Mouse (Mus musculus) mouse trophoblast stem cell (cell line): ENCODE results near the gene Chsy1.

ENCODE experiments used
- in situ Hi-C, 2 experiments: fragments of 300-500 bp; cut with MseI, MboI; formaldehyde crosslinking; loops; 2 replicates in 1 of 2; 3 replicates in 1 of 2; pipeline ENCODE4 v1.15.1; 2025

The Chsy1 gene

DNA sequence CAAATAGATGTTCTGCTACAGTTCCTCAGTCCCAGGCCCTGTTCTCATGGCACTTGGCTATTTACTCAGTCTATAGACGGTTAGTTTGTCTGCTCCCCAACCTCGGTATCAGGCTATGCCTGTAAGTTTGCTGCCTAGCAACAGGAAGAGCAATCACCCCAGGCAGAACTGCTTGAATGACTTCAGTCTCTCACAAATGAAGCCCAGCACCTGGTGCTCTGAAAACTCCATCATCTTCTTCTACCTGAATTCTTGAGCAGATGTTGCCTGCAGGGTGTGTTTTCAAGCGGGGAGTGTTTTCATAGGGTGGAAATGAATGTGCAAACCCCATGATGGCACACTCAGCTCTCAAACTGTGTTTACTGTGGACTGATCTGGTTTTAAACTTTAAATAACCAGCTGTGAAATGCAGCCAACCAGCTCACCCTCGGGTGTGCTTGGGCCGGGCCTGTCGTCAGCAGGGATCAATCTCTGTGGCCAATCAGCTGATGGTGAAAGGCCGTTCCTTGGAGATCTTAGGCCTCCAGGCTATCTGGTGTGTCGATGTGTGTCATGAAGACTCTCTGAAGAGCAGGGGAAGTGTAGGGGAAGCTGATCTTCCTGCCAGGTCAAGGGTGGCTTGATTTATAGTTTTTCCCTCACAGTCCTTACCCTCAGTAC lies 91.6 kb downstream of the Chsy1 start:
- in situ Hi-C loops, result no loop called here

DNA sequence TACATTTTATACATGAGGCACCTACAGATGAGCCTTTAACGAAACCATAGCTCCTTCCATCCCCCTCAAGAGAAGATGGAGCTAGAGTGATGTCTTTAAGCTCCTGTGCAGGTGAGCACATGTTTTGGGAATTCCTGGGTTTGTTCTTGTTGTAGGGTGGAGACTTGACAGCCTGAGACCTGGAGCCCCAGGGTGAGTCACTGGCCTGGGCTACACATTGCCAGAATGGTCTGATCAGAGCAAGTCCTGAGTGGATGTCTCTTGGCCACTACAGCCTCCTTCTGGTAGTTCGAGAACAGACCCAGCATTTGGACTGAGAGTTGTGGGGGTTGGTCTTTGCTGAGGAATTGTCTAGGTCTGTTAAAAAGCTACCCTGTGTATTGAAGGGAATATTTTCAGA lies 92.3 kb downstream of the Chsy1 start:
- in situ Hi-C loops, result no loop called here

DNA sequence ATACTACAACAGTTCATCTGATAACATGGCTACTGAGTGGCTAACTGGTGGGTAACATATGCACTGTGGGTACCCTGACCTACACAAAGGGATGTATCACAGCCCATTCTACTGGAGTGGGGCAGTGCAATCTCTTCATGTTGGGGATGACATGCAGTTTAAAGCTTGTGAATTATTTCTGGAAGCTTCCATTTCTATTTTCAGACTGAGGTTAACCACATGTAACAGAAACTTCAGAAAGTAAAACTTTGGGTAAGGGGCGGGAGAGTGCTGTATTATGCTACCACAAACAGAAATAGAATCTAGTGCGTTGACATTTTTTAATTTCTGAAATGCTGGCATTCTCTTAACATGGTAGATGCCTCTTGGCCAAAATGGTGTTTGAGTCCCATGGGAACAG lies 100.6 kb downstream of the Chsy1 start:
- in situ Hi-C loops, result no loop called here

DNA sequence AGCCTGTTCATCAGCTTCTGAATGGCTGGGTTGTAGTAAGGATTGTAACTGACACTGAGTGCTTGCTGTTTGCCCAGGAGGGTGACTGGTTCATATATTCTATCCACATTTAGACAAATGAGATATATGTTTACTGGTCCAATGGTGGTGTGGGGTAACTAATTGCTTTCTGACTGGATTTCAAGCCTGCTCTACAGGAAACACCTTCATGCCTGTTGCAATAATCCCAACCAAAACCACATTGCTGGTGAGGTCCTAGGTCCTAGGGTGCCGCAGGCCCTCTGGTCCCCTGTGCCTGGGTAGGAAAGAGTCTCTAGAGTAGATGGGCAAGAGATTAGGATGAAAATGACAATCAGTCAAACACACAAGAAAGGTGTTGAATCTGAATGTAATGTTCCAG lies 103.6 kb downstream of the Chsy1 start:
- in situ Hi-C loops, result no loop called here

GRCm38 (mm10) chr7:66214477-66214876 lies 105.2 kb downstream of the Chsy1 start:
- in situ Hi-C loops, result no loop called here

DNA sequence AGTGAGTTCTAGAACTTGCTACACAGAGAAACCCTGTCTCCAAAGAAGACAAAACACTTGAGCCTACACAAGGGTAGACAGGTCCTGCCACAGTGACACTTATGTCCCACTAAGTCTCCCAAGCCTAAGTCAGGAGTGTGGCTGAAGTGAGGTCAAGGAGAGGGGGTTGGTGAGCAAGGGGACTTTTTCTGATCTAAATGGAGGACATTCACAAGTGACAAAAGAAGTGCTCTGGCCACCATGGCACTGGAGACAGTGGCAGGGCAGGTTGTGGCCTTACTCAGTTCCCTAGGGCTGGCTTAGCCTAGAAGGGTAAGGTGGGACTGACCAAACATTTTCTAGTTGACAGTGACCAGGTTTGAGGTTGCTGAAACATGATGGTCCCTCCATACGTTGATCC lies 106.6 kb downstream of the Chsy1 start:
- in situ Hi-C loops, result no loop called here

DNA sequence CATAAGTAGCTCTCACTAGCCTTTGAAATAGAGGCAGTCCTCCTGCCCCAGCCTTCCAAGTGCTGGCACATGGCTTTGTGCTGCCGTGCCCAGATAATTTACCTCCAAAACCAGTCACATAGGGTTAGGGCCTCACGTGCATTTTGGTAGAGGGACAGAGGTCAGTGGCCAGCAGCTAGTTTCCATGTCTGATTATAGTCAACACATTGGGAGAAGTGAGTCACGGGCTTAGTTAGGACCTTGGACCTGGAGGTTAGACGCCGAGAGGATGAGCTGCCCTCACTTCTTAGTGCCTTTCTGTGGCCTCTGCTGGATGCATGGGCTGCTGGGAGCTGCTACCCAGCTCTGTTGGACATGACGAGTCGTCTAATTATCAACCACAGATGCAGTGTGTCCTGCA lies 107.7 kb downstream of the Chsy1 start:
- in situ Hi-C loops, result no loop called here

GRCm38 (mm10) chr7:66217531-66218094 lies 108.3 kb downstream of the Chsy1 start:
- in situ Hi-C loops, result no loop called here

- in situ Hi-C loops, result no loop called here
Measured at GRCm38 (mm10) chr7:66218193-66219014, 109.1 kb downstream of the Chsy1 start.

DNA sequence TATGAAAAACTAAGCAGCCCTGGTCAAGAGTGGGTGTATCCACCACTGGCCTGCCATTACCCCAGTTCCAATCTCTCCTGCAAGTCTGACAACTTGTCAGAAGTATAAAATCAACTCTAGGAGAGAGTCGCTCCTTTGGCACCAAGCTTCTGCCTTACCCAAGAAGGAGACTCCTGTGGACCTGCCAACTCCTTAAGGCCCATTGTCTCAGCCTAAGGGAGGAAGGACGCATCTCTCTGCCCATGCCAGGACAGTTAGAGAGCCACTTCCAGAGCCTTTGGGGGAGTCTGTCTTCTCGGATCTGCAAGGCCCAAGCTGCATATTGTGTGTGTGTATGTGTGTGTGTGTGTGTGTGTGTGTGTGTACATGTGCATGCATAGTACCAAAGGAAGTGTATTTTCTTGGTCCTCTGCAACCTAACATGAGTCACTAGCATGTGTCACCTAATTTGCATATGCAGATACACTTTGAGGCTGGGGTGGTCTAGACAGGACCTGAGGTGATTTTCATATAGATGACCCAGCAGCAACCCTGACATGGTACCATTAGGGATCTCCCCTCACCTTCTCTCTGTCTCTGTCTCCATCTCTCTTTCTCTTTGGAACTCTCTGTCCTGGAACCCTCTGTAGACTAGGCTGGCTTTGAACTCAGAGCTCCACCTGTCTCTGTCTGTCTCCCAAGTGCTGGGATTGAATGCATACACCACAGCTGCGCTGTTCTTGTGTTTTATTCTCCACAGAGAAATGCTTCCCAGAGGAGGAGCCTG lies 109.9 kb downstream of the Chsy1 start:
- in situ Hi-C loops, result no loop called here

DNA sequence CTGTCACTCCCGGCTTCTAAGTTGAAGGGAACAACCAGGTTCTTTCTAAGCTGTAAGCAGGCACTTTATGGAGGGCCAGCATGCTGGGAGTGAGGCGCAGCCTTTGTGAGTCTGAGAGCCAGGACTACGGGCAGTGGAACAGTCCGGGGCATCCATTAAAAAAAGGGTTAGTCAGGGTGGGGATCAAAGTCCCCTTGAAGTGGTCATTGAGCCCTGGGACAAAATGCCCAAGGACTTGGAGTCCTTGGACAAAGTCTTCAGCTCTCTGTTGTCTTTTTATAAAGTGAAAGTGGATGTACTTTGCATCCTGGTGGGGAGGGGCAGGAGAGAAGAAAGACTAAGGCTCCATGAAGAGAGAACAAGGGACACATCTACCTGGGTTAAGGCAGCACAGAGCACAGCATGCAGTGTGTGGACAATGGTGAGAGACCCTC lies 110.5 kb downstream of the Chsy1 start:
- in situ Hi-C loops, result no loop called here

GRCm38 (mm10) chr7:66222621-66223091 lies 113.3 kb downstream of the Chsy1 start:
- in situ Hi-C loops, result no loop called here
